Mouse (Mus musculus) ZHBTc4 (cell line): Measurements from ENCODE around the gene Dynlrb2.

Experiments used
- DNase-seq: peaks from one replicate; pipeline ENCODE4 v3.0.0-alpha.2; 2011; ENCODE audit warnings: low read depth, low spot score

Gene Dynlrb2

DNA sequence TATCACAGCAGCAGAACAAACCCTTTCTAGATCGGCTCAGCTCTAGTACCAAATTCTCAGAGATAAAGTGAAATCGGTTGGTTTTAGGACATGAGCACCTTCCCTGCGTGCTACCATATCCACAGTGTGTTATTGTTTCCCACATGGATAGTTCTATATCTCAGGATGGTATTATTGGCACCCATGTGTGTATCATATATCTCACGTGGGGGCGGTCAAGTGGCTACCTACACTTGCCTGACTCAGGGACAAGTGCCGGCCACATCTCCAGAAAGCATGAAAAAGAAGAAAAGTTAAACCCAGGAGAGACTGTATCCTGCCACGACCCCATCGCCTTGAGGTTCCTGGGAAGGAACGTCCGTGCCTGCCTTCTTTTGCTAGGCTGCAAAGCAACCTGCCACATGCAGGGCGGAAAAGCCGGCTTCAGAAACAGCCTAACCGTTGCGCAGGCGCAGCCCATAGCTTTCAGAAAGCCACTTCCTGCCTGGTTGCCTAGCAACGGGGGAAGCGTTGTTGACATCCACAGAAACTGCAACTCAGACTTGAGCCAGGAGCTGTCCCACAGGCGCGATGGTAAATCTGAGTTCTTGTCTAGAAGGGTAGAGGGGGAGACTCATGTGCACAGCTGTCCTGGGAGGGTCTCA, at the start of gene Dynlrb2:
Dynlrb2 (plus strand) TSS at position 498 of the 644 bp plus-strand sequence.
- DNase-seq, result peak; percentile 94

DNA sequence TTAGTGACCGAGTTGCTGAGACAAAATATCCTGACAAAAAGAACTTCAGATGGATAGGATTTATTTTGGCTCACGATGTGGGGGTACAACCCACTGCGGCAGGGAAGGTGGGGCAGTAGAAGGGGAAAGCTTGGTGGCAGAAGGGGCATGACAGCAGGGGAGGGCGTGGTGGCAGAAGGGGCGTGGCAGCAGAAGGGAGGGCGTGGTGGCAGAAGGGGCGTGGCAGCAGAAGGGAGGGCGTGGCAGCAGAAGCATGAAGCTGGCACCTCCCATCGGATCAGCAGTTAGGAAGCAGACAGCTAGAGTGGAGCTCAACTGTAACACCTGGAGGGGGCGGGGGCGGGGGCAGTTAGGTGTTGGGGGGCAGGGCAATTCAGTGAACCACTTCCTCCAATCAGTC, 46.2 kb upstream of the Dynlrb2 start:
- peak; percentile 19 for DNase-seq

DNA sequence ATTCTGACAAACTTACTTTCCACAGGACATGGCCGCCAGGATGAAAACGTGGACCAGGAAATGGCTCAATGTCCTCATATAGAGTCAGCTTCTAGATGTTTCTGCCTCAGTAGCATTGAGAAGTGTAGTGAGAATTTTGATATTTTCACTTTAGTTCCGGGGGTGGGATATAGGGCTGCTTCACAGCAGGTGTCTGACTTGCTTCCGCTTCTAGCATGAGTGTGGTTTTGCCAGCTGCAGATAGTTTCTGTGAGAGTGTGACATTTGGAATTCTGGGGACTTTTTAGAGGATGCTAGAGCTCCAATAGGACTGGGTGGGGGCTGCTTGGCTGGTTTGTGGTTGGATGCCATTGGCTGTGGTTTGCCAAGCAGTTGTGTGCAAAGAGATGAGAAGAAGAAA, 43.3 kb upstream of the Dynlrb2 start:
- DNase-seq, result no peak

DNA sequence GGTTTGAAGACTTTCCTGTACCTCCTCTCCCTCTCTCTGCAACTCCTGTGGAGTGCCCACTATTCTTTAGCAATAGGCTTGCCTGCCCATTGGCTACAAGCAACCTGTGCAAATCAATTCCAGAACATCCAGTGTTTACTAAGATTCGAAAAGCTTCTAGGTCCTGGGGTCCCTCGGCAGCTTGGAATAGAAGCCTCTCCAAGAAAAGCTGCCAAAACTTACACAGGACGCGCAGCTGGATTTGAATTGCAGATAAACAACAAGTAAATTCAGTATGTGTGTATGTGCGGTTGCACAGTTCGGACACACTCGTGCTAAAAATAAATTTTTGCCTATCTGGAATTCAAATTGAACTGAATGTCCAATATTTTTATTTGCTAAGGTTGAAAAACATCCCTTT, 38.2 kb upstream of the Dynlrb2 start:
- DNase-seq, result no peak

DNA sequence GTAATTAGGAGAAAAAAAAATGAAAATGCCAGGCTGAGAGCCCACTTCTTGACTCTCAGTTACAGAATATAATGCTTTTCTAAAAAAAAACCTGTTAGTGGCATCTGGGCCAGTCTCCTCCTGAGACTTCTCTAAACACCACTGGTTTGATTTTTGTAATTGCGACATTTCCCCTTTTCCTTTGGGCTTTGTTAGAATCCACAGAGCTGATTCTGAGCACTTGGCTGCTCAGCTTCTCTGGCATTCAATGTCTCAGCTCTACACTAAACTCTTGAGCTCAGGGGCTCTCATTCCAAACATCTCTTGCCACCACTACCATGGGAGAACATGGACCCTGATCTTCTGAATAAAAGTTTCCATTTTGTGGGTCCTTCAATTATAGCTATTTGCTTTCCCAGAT, 37.7 kb upstream of the Dynlrb2 start:
- no peak for DNase-seq

DNA sequence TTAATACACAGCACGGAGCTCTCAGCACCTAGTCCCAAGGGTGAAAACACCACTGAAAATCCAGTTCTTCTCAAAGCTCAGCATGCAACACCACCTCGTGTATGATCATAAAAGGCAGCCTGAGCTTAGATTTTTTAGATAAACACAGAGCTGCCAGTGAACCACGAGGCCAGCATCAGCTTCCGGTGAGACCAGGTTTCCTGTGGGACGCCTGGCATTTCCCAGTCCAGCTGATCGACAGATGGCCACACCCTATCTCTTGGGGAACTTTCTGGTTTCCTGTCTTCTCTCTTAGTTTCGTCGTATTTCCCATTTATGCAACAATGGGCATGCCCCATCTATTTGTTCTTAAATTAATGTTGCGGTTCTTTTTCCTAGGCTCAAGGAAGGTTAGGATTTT, 26.8 kb upstream of the Dynlrb2 start:
- DNase-seq, result no peak

DNA sequence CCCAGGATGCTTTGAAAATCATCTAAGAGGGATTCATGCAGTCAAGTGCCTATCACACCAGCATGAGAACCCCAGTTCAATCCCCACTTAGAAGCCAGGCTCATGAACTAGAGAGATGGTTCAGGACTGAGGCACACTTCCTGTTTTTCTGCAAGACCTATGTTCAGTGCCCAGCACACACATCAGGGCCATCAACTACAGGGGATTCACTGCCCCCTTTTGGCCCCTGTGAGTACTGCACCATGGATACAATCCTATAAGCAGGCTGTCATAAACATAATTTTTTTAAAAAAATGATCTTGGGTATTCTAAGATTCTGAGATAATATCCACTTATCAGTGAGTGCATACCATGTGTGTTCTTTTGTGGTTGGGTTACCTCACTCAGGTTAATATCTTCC, 26.1 kb upstream of the Dynlrb2 start:
- DNase-seq, result peak; percentile 41

DNA sequence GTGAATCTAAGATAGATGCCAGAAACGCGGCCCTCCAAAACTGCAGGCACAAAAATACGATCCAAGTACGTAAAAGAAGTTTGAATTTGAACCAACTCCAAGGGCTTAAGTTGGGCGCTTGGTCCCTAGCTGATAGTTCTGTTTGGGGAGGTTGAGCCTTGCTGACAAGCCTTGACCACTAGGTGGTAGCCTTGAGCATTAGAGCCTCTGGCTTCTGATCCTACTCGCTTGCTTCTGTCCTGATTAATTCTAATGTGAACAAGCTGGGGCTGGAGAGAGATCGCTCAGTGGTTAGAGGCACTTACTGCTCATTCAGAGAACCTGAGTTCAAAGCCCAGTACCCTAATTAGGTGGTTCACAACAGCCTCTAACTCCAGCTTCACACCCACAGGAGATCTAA, 23.9 kb upstream of the Dynlrb2 start:
- peak; percentile 89 for DNase-seq

DNA sequence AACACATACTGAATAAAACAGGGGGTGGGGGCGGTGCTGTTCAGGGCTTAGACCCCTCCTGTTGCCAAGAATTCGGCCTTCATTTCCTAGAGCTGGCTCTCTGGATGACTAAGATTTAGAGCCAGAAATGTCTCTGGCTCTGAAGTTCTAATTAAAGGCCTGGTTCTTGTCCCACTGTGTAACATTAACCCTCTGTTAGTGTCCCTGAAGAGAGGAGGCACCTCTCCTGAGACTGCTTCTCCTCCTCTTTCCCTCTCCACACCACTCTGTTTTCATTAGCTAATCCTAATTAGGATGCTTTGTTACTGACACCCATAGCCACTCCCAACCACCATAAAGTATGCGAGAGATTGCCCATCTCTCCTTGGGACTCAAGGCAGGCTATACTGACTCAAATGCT, 22.0 kb upstream of the Dynlrb2 start:
- no peak for DNase-seq

DNA sequence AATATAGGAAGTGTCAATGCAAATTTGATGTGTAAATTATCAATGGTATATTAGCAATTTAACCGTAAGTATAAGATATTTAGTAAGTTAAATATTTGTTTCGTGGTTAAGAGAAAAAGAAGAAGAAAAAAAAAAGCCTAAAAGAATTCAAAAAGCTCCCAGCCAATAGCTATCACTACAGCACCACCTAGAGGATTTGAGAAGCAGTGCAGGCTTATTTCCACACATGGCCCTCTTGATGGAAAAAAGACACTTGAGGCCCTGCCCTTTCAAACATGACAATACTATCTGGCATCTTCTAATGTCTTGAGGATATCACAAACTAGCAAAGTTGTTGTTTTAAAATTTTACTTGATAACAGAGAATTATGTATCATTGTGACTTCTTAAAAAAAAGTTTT, 20.7 kb upstream of the Dynlrb2 start:
- DNase-seq, result peak; percentile 56

DNA sequence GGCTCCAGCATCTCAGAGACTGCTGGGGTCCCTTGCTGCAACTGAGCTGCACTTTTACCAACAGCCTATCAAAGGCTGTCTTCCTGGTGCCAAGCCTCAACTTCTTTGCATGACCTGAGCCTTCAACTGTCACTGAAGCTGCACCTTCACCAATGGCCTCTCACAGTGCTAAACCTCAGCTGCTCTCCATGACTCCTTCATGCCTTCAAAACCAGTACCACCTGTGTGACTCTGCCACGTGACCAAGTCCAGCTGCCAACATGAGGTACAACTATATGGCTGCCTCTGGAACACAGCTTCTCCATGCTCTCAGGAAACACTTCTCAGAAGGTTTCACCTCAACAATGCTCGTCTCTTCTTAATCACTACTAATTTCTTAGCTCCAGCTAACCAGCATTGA, 16.2 kb upstream of the Dynlrb2 start:
- no peak for DNase-seq

DNA sequence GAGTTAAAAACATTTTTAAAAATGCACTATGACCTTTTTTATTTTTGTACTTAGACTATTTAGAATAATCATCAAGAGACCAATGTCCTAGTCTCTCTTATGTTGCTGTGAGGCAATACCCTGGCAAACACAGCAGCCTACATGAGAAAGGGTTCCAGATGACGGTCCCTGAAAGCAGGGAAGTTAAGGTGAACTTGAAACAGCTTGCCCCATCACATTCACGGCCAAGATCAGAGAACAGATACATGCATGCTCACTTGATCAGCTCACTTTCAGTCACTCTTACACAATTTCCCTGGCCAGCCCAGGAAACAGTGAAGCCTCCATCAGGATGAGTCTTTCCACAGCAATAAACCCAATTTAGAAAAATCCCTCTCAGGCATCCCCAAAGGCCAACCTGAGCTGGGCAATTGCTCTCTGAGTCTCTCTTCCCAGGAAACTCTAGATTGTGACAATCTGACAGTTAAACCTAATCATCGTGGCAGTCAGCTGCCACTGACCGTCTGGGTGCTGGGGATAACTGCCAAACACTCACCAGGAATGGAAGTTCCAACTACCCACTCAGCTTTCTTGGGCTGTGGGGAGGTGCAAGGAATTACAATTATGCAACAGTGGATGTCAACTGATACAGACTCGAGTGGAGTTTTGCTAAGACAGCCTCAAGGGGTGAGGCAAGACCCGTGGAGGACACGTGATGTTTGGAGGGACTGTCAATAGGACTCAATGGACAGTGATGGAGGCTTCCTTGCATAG, 4.5 kb upstream of the Dynlrb2 start:
- no peak for DNase-seq

DNA sequence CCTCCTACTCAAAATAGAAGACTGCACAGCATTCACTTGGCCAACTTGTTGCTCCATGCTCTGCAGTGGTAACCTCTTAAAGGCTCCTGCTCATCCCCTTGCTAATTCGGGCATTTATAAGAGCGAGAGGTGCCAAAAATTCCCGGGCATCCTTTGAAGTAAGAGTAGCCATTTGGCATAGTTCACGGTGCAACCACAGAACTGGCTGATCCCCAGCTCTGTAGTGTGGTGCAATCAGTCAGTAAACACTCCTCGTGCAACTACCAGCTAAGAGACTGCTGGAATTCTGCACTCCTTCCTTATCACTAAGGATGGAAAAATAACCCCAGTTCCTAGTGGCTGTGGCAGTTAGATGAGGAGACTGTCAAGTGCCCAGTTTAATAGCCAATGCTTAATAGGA, 3.9 kb downstream of the Dynlrb2 start:
- DNase-seq, result no peak

DNA sequence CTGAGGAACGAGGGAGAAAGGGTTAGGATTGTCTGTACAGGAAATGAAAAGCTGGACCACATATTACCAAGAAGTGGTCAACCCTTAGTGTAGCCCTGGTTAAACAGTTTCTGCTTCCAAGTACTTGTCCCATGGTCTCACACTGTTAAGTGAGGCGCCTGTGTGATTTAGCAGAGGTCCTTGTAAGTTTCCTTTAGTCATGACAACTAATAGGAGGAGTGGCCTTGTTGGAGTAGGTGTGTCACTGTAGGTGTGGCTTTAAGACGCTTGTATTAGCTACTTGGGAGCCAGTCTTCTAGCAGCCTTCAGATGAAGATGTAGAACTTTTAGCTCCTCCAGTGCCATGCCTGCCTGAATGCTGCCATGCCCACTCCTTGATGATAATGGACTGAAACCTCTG, 4.5 kb downstream of the Dynlrb2 start:
- no peak for DNase-seq

DNA sequence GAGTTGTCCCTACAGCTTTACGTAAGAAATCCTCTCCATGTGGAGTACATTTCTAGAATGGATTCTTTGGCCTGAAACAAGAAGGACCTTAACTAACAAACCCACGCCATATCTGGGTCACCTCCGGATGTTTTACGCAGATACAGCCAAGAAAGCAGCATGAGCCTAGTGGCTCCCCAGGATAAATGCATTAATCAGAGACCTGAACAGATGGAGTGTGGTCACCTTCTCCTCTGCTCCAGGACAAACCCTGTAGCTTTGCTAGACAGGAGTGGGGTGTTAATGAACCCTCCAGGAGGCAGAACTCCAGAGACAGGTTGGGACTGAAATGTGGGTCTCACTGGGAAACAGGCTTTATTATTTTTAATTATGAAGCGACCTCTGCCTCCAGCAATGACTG, 14.9 kb downstream of the Dynlrb2 start:
- no peak for DNase-seq

DNA sequence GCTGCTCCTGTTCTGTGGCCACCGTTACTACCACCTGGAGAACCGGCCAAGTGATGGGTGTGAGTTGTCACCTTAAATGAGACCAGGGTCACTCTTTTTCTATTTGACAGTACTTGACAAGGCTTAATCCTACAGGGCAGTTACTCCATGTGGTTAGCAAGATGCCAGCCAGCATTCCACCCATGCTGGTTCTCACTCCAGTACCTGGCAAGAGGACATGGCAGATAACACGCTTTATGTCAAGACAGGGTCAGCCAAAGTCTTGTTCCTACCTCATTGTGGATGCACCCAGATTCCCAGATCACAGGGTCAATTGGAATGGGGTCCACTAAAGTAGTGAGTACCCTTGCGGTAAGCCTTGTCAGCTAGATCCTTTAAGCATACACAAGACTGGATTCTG, 16.4 kb downstream of the Dynlrb2 start:
- no peak for DNase-seq

DNA sequence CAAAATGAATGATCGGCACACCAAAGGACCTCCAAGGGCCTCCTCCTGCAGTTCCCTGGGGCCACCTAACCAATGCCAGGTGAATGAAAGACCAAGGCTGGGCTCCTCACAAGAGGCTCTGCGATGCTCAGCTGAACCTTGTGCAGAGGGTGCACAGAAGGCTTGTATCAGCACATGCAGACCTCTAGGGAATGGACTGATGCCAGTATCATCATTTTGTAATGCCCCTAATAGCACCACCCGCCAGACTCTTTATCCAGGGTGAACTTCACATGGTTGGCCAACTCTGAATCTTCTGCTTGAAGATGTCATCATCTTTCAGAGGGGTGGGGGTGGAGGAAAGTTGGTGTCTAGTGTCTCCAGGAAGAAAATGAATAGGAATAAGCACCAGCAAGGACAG, 16.9 kb downstream of the Dynlrb2 start:
- no peak for DNase-seq

DNA sequence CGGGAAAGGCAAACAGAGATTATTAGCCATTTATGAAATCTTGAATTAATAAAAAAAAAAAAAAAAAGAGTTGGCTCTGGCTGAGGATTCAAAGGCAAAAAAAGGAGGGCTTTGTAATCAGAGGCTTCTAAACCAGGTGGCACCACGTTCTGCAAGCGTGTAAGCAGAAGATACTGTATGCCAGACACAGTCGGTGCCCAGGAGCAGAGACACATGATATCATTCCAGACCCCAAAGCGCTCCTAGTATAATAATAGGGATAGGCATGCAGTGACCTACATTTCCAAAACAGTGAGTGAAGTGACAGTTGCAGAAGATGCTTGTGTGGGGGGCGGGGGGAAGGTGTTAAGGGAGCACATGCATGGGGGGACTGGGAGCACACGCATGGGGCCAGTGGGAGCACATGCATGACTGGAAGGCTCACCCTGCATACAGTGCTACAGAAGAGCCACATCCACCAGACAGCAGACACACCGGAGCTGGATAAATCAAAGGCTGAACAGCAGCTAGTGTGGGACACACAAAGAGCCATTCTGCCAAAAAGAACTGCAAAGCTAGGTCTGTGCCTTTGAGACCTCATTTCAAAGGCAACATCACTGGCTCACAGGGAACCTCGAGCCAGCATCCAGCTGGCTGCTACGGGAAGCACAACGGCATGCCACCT, 17.5 kb downstream of the Dynlrb2 start:
- DNase-seq, result no peak

DNA sequence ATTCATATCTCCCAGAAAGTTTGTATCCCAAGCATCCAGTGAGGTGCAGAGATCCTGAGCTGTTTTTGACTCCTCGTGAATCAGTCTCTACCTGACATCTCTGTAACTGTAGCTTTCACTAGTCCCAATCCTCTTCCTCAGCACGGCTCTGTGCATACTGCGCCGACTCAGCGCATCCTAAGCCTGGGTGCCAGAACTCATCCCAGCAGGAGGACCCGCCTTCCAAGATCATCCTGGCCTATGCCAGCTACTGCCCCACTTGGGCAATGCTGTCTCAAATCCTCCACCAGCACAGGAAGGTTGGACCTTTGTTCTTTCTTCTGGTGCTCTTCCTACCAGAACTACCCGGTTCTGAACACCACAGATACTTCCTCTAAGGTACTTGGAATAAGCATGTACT, 20.1 kb downstream of the Dynlrb2 start:
- DNase-seq, result no peak

DNA sequence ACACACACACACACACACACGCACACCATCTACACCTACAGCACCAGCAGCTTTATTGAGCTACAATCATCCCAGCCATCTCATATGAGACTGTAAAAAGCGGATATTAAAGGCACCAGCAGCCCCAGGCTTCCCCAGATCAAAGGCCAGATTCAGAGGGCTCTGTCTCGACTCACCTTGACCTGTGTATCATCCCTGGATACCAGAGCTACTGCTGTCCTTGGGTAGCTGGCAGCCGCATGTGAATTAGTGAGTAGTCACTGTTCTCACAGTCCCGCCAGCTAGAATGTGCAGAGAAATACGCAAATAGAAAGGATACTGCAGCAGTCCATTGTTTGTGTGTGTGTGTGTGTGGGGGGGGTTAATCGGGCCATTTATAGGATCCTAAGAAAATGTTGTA, 24.0 kb downstream of the Dynlrb2 start:
- no peak for DNase-seq

DNA sequence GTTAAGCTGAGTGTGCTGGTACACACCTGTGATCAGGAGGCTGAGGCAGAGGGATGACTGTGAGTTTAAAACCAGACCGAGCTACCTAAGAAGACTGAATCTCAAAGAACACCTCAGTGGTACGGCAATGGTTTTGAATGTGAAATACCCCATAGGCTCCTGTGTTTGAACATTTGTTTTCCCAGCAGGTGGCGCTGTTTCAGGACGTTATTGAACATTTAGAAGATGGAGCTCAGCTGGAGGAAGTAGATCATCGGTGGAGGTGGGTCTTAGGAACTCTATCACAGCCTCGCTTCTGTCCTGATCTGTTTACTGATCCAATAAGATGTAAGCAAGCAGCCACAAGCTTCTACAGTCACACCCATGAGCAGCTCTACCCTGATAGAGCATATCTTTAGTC, 28.3 kb downstream of the Dynlrb2 start:
- DNase-seq, result peak; percentile 47

DNA sequence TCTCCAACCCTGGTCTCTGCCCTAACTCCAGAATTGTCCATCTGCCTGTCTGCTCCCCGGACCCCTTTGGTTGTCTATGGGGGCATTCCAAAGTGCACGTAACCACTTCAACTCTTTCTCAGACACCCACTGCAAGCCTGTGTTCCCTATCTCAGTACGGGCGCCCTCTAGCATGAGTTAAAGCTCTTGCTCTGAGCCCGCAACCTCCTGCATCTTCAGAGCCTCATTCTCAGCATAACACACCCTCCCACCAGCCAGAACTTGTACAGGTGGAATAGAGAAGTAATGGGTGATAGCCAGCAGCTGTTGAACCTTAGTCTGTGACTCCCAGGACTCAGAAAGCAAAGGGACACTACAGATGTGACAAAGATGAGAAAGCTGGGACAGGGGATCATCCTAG, 32.0 kb downstream of the Dynlrb2 start:
- no peak for DNase-seq

DNA sequence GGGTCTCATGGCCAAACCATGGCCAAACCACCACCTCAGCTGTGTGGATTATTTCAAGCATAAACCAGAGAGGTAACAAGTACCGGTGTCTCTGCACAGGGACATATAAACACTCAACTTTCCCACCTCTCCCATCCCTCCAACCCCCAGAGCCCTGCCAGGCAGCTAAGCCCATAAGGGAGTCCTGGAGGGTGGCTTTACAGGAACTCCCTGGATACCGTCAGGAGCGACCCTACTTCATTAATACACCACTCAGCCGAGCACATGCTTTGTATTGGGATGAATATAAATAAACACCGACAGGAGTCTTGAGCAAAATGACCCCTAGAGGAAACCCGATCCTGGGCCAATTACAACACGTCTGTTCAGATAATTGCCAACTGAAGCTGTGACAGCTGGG, 34.0 kb downstream of the Dynlrb2 start:
- DNase-seq, result no peak
